ENCODE assay signal across 10 mouse cellular contexts in the genomic region with DNA sequence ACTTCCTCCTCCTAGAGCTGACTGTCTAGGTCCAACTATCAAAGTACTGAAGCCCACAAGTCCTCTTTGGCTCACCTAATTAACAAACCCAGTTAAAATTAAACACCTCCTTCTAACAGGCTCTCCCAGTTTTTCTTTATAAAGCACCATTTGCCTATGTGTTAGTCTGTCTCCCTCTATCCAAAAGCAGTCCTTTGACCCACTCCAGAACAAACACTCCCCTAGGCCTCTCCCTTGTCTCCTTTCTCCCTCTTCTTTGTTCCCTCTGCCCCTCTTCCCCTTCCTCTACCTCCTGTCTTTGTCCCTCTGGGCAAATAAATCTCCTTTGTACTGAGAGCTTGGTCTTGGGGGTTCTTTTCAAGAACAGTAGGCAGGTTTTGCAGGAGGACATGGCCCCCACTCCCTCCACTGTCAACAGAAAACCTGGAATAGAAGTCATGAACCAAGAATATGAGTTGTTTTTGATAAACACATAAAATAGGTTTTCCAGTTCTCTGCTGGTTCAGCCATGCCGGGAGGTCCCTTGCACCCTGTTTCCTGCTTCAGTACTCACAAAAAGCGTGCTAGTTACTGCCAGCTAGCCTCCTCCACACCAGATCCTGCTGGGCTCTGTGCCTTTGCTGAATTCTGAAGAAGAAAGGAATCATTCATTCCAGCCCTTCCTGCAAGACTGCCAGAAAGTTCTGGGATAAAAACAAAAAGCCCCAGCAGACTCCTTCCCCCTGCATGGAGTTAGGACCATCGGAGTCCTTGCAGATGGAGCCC. TPM values are rescaled to one million over a fixed set of nuclear protein-coding genes. Genes with fewer than 3 reads are reported as not detected.
A peak's percentile ranks its signal among the peaks of the same experiment; 100 is the strongest.
DNase-seq lines count a peak whose midpoint lies in the region; ATAC-seq and TF ChIP-seq lines count a peak whose summit lies in the region.
"Had no signal": no experiment of that assay in that cellular context is flagged by ENCODE, and none has a peak within 500 bp of the region (broad histone marks: within the 10 kb centered on the region; RNA-seq: fewer than 3 reads in every experiment).

No protein-coding gene starts in this region.

- no peak overlapping the region for H3K27ac ChIP-seq in midbrain, embryonic 11.5 days (ENCODE audit: low read depth, low read length)
- H3K27ac ChIP-seq in midbrain, embryonic 14.5 days (replicated peaks; ENCODE audit: low read depth, low read length), result no peak overlapping the region
- H3K27ac ChIP-seq in hindbrain, postnatal 0 days, result peak overlapping the region; percentile 64
- peak overlapping the region; percentile 48 for H3K27ac ChIP-seq in neural tube, embryonic 15.5 days (replicated peaks)
- H3K27ac ChIP-seq: intestine, embryonic 15.5 days; lung, embryonic 15.5 days had no signal

- no peak for ATAC-seq in midbrain, embryonic 11.5 days (ENCODE audit: low FRiP score)
- no peak for ATAC-seq in midbrain, embryonic 14.5 days (ENCODE audit: low FRiP score, low TSS enrichment)
- peak; percentile 59; the same call in 1 of the 2 replicates for ATAC-seq in hindbrain, postnatal 0 days
- peak; percentile 3; the same call in 1 of the 2 replicates for ATAC-seq in neural tube, embryonic 15.5 days (ENCODE audit: low FRiP score)
- ATAC-seq in inflammation-experienced regulatory T-cells, adult 6 months, result no peak
- ATAC-seq: intestine, embryonic 15.5 days had no signal

- peak; percentile 15 for DNase-seq in embryo, embryonic 9.5 days (ENCODE audit: extremely low spot score)
- DNase-seq in embryo, embryonic 10 days (ENCODE audit: low spot score), result no peak
- peak; percentile 83 for DNase-seq in midbrain, embryonic 11.5 days (ENCODE audit: low spot score, missing footprints)
- DNase-seq in midbrain, embryonic 14.5 days, result no peak
- DNase-seq in hindbrain, postnatal 0 days (ENCODE audit: low spot score), result peak; percentile 54
- no peak for DNase-seq in retina, postnatal 1 day

- no peak overlapping the region for H3K4me2 ChIP-seq in midbrain, embryonic 11.5 days
- no peak overlapping the region for H3K4me2 ChIP-seq in midbrain, embryonic 14.5 days (ENCODE audit: low read length)
- no peak overlapping the region for H3K4me2 ChIP-seq in hindbrain, postnatal 0 days (ENCODE audit: low read depth, low read length)
- H3K4me2 ChIP-seq in neural tube, embryonic 15.5 days, result no peak overlapping the region
- H3K4me2 ChIP-seq: intestine, embryonic 15.5 days; lung, embryonic 15.5 days had no signal

- no peaks in the 10 kb centered on the region for H3K27me3 ChIP-seq in midbrain, embryonic 11.5 days (ENCODE audit: control insufficient read depth, insufficient read depth, low read length)
- no peaks in the 10 kb centered on the region for H3K27me3 ChIP-seq in midbrain, embryonic 14.5 days (ENCODE audit: control insufficient read depth, insufficient read depth, low read length)
- H3K27me3 ChIP-seq in hindbrain, postnatal 0 days (ENCODE audit: insufficient read depth, low read length), result no peaks in the 10 kb centered on the region
- H3K27me3 ChIP-seq in neural tube, embryonic 15.5 days (replicated peaks), result no peaks in the 10 kb centered on the region
- H3K27me3 ChIP-seq: intestine, embryonic 15.5 days; lung, embryonic 15.5 days had no signal

- no peak for TF ChIP-seq CTCF in hindbrain, postnatal 0 days (IDR thresholded peaks at IDR 0.05; ENCODE audit: low read depth)

- H3K9ac ChIP-seq in midbrain, embryonic 11.5 days (ENCODE audit: low read length), result no peak overlapping the region
- H3K9ac ChIP-seq in midbrain, embryonic 14.5 days (replicated peaks; ENCODE audit: low read length), result no peak overlapping the region
- H3K9ac ChIP-seq in hindbrain, postnatal 0 days (replicated peaks; ENCODE audit: low read length), result no peak overlapping the region
- no peak overlapping the region for H3K9ac ChIP-seq in neural tube, embryonic 15.5 days (replicated peaks)
- H3K9ac ChIP-seq: intestine, embryonic 15.5 days; lung, embryonic 15.5 days had no signal

- no peaks in the 10 kb centered on the region for H3K9me3 ChIP-seq in midbrain, embryonic 11.5 days (ENCODE audit: control insufficient read depth, low read length)
- no peaks in the 10 kb centered on the region for H3K9me3 ChIP-seq in midbrain, embryonic 14.5 days (ENCODE audit: control insufficient read depth, low read length)
- no peaks in the 10 kb centered on the region for H3K9me3 ChIP-seq in hindbrain, postnatal 0 days (ENCODE audit: low read length)
- H3K9me3 ChIP-seq in neural tube, embryonic 15.5 days (replicated peaks), result no peaks in the 10 kb centered on the region
- H3K9me3 ChIP-seq: intestine, embryonic 15.5 days; lung, embryonic 15.5 days had no signal

- H3K4me3 ChIP-seq in midbrain, embryonic 11.5 days (ENCODE audit: low read depth, low read length), result no peak overlapping the region
- no peak overlapping the region for H3K4me3 ChIP-seq in midbrain, embryonic 14.5 days (replicated peaks; ENCODE audit: low read depth, low read length)
- no peak overlapping the region for H3K4me3 ChIP-seq in hindbrain, postnatal 0 days (ENCODE audit: low read length)
- H3K4me3 ChIP-seq in neural tube, embryonic 15.5 days (replicated peaks), result no peak overlapping the region
- H3K4me3 ChIP-seq: intestine, embryonic 15.5 days; lung, embryonic 15.5 days had no signal

- no peaks in the 10 kb centered on the region for H3K36me3 ChIP-seq in midbrain, embryonic 11.5 days (ENCODE audit: control insufficient read depth, insufficient read depth, low read length)
- H3K36me3 ChIP-seq in midbrain, embryonic 14.5 days (ENCODE audit: control insufficient read depth, insufficient read depth, low read length), result no peaks in the 10 kb centered on the region
- no peaks in the 10 kb centered on the region for H3K36me3 ChIP-seq in hindbrain, postnatal 0 days (ENCODE audit: insufficient read depth, low read length)
- peaks cover under 1% of the 10 kb centered on the region; the same call in 1 of the 2 replicates for H3K36me3 ChIP-seq in neural tube, embryonic 15.5 days
- H3K36me3 ChIP-seq: intestine, embryonic 15.5 days; lung, embryonic 15.5 days had no signal

- H3K4me1 ChIP-seq in midbrain, embryonic 11.5 days (ENCODE audit: control insufficient read depth, insufficient read depth, low read length), result 0 out of 2 replicates have a peak, but pooled peaks cover 3% of the 10 kb centered on the region
- H3K4me1 ChIP-seq in midbrain, embryonic 14.5 days (ENCODE audit: control insufficient read depth, insufficient read depth, low read length), result no peaks in the 10 kb centered on the region
- H3K4me1 ChIP-seq in hindbrain, postnatal 0 days (ENCODE audit: insufficient read depth, low read length), result no peaks in the 10 kb centered on the region
- H3K4me1 ChIP-seq in neural tube, embryonic 15.5 days, result 0 out of 2 replicates have a peak, but pooled peaks cover 3% of the 10 kb centered on the region

- WGBS in midbrain, embryonic 11.5 days, result 61% methylated on average over 3 of the region's 3 CpGs
- WGBS in midbrain, embryonic 14.5 days, result 45% methylated on average over 3 of the region's 3 CpGs
- 26% methylated on average over 3 of the region's 3 CpGs for WGBS in hindbrain, postnatal 0 days
- 32% methylated on average over 3 of the region's 3 CpGs for WGBS in neural tube, embryonic 15.5 days

RNA-seq across cellular contexts. Expression of gene Rpp14, which starts 17.4 kb away (rescaled TPM):
- polyA plus RNA-seq in midbrain, embryonic 11.5 days (2014; fragmentation: Nextera tagmentation; extraction: Ambion mirVana), result 55.5 and 56.5 TPM in 2 replicates
- polyA plus RNA-seq in midbrain, embryonic 14.5 days (2014; fragmentation: Nextera tagmentation; extraction: Ambion mirVana), result 52.1 and 59.6 TPM in 2 replicates
- 16.1 and 18.9 TPM in 2 replicates for total RNA-seq in hindbrain, postnatal 0 days (2014; rRNA removed)
- polyA plus RNA-seq in hindbrain, postnatal 0 days (2015; fragmentation: Nextera tagmentation; extraction: Ambion mirVana), result 36.2 and 45.3 TPM in 2 replicates
- polyA plus RNA-seq in neural tube, embryonic 15.5 days (2015; fragmentation: Nextera tagmentation; extraction: Ambion mirVana), result 43.1 and 57.9 TPM in 2 replicates
- polyA plus RNA-seq in inflammation-experienced regulatory T-cells, adult 6 months (2017; shearing (Covaris generic)), result 10 to 100 TPM; 28.2 to 41.6 (median 36.0) TPM

RNA-seq across cellular contexts. Expression of gene Pxk, which starts 35.3 kb away (rescaled TPM):
- polyA plus RNA-seq in midbrain, embryonic 11.5 days (2014; fragmentation: Nextera tagmentation; extraction: Ambion mirVana), result 23.2 and 23.4 TPM in 2 replicates
- polyA plus RNA-seq in midbrain, embryonic 14.5 days (2014; fragmentation: Nextera tagmentation; extraction: Ambion mirVana), result 48.4 and 57.1 TPM in 2 replicates
- 24.5 and 36.3 TPM in 2 replicates for total RNA-seq in hindbrain, postnatal 0 days (2014; rRNA removed)
- 55.5 and 57.4 TPM in 2 replicates for polyA plus RNA-seq in hindbrain, postnatal 0 days (2015; fragmentation: Nextera tagmentation; extraction: Ambion mirVana)
- polyA plus RNA-seq in neural tube, embryonic 15.5 days (2015; fragmentation: Nextera tagmentation; extraction: Ambion mirVana), result 75.2 and 78.5 TPM in 2 replicates
- polyA plus RNA-seq in inflammation-experienced regulatory T-cells, adult 6 months (2017; shearing (Covaris generic)), result 10 to 100 TPM; 31.7 to 38.5 (median 32.9) TPM

Comparison
In these comparisons a context has a peak if more than half of its experiments do, and no peak if none do; other contexts are left out.
1. DNase-seq: peak in embryo, embryonic 9.5 days (single experiment), midbrain, embryonic 11.5 days (single experiment) and hindbrain, postnatal 0 days (single experiment); none in embryo, embryonic 10 days (single experiment), midbrain, embryonic 14.5 days (single experiment) and retina, postnatal 1 day (single experiment).
2. ATAC-seq: peak in hindbrain, postnatal 0 days (single experiment) and neural tube, embryonic 15.5 days (single experiment); none in midbrain, embryonic 11.5 days (single experiment), midbrain, embryonic 14.5 days (single experiment) and inflammation-experienced regulatory T-cells, adult 6 months (single experiment).
3. H3K27ac ChIP-seq: peak in hindbrain, postnatal 0 days (single experiment) and neural tube, embryonic 15.5 days (single experiment); none in midbrain, embryonic 11.5 days (single experiment) and midbrain, embryonic 14.5 days (single experiment).